Mouse (Mus musculus) natural killer cell, adult 2 months (primary cell): Measurements from ENCODE around the gene Vmn1r158.
"Not testable (repeated sequence)": the region's sequence is repeated elsewhere in the genome, so short reads cannot be mapped to it uniquely, and the experiment has no call there.

Experiments used
- DNase-seq, 2 experiments: peaks; one replicate each; pipeline ENCODE4 v3.0.0; 2022; ENCODE audit warnings: low spot score in 2 of 2

Vmn1r158 gene

GRCm38 (mm10) chr7:22790682-22791081 lies at the start of gene Vmn1r158:
TSS of gene Vmn1r158 (minus strand) at chr7:22790782.
- not testable (repeated sequence) for DNase-seq

DNA sequence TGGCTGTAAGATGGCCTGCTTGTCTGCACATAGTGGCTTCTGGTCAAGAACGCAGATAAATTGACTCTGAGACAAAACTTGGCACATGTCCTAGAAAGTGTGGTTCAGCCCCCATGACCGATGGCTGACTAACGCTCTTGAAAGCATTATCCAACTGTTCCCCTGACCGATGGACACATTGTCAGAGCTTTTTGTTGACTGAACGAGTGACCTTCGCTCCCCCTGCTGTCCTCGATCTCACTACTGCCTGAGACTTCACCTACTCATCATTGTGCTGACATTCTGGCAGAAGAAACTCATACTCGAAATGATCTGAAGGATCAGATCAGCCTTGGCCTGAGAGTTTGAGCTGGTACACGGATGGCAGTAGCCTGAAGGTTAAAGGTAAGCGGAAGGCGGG lies 14.6 kb downstream of the Vmn1r158 start:
- DNase-seq = not testable (repeated sequence)

DNA sequence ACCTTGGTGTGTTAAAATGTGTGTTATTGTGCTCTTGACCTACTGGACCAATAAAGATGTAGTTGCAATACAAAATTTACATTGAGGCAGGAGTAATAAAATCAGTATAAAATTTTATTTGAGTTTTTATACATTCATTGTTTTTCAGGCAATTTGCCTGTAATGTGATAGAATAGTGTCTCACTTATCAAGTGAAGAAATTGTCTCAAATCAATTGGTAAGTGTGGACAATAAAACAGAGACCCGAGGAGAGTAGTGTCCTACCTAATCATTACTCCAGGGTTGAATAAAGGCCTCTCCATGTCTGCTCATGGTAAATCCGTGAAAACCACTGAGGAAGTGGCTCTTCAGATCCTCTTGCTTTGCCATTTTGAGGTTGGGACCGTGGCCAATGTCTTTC lies 29.2 kb downstream of the Vmn1r158 start, which contains the start of gene Vmn1r157:
Vmn1r157 (plus strand) TSS at position 301 of the 400 bp plus-strand sequence.
- not testable (repeated sequence) for DNase-seq
